Mouse (Mus musculus): ENCODE data around the gene St3gal3.
A peak's percentile ranks its signal among the peaks of the same experiment; 100 is the strongest.

Gene St3gal3

GRCm38 (mm10) chr4:118017021-118017805, 117.5 kb downstream of the St3gal3 start:
- DNase-seq: no peak

GRCm38 (mm10) chr4:118016323-118016911, 118.3 kb downstream of the St3gal3 start:
- DNase-seq: no peak

GRCm38 (mm10) chr4:118015636-118016035, 119.1 kb downstream of the St3gal3 start:
- DNase-seq: no peak

- no peak for DNase-seq
Measured at GRCm38 (mm10) chr4:118015126-118015525, 119.6 kb downstream of the St3gal3 start.

- no peak for DNase-seq
Measured at GRCm38 (mm10) chr4:118010661-118011173, 124.0 kb downstream of the St3gal3 start.

- no peak for DNase-seq
Measured at GRCm38 (mm10) chr4:118008433-118009033, 126.2 kb downstream of the St3gal3 start.

GRCm38 (mm10) chr4:118001355-118001754, 133.4 kb downstream of the St3gal3 start:
- DNase-seq: peak; percentile 31 to 47

- peak; percentile 36 to 53 for DNase-seq
Measured at GRCm38 (mm10) chr4:118000605-118001208, 134.0 kb downstream of the St3gal3 start.

GRCm38 (mm10) chr4:117999951-118000350, 134.8 kb downstream of the St3gal3 start:
- DNase-seq: no peak

GRCm38 (mm10) chr4:117997381-117998269, 137.1 kb downstream of the St3gal3 start:
- peak; percentile 40 to 62 for DNase-seq

- no peak for DNase-seq
Measured at GRCm38 (mm10) chr4:117996701-117997100, 138.0 kb downstream of the St3gal3 start.

- peak in 1 of 2 experiments; percentile 26 for DNase-seq
Measured at GRCm38 (mm10) chr4:117995461-117995860, 139.3 kb downstream of the St3gal3 start.

GRCm38 (mm10) chr4:117993421-117993820, 141.3 kb downstream of the St3gal3 start:
- no peak for DNase-seq

- DNase-seq: no peak
Measured at GRCm38 (mm10) chr4:117992872-117993271, 141.8 kb downstream of the St3gal3 start.

- DNase-seq: no peak
Measured at GRCm38 (mm10) chr4:117992036-117992435, 142.7 kb downstream of the St3gal3 start.

- DNase-seq: no peak
Measured at GRCm38 (mm10) chr4:117991055-117991627, 143.6 kb downstream of the St3gal3 start.

- no peak for DNase-seq
Measured at GRCm38 (mm10) chr4:117990571-117990970, 144.1 kb downstream of the St3gal3 start.

- DNase-seq: no peak
Measured at GRCm38 (mm10) chr4:117989801-117990200, 144.9 kb downstream of the St3gal3 start.

GRCm38 (mm10) chr4:117986766-117987165, 147.9 kb downstream of the St3gal3 start:
- DNase-seq: no peak

GRCm38 (mm10) chr4:117984993-117985587, 149.6 kb downstream of the St3gal3 start:
- no peak for DNase-seq

- DNase-seq: no peak
Measured at GRCm38 (mm10) chr4:117984206-117984605, 150.5 kb downstream of the St3gal3 start.
